Mouse (Mus musculus): Measurements from ENCODE around the gene Strn.
"Not testable (repeated sequence)": the region's sequence is repeated elsewhere in the genome, so short reads cannot be mapped to it uniquely, and the experiment has no call there.

Strn gene

GRCm38 (mm10) chr17:78726746-78727449, 10.1 kb downstream of the Strn start:
- CTCF ChIA-PET, result no interaction called here
- POLR2A ChIA-PET, result interaction anchor here in 3 of 4 experiments (0.9 to 2.1 kb wide), 4 partner anchors 8 to 9 kb away, joined by 3 to 8 read pairs (median 5); no protein-coding TSS in a partner anchor

GRCm38 (mm10) chr17:78724461-78725055, 12.4 kb downstream of the Strn start:
- CTCF ChIA-PET, result no interaction called here

GRCm38 (mm10) chr17:78721690-78722089, 15.3 kb downstream of the Strn start:
- ChIA-PET CTCF (no interaction called here), POLR2A (interaction anchor here in 1 of 4 experiments (1.3 kb wide), 1 partner anchor 15 kb away, joined by 3 read pairs; no protein-coding TSS in a partner anchor)

More at GRCm38 (mm10) chr17:78724461-78725055, 12.4 kb downstream of the Strn start:
- POLR2A ChIA-PET, result no interaction called here

GRCm38 (mm10) chr17:78719086-78719485, 17.9 kb downstream of the Strn start:
- CTCF ChIA-PET, result no interaction called here
- POLR2A ChIA-PET, result interaction anchor here in 1 of 4 experiments (0.5 to 1.2 kb wide), 2 partner anchors 16 to 336 kb away, joined by 3 read pairs; no protein-coding TSS in a partner anchor

- CTCF ChIA-PET, result no interaction called here
Observed at GRCm38 (mm10) chr17:78710258-78710657, 26.7 kb downstream of the Strn start.

GRCm38 (mm10) chr17:78708422-78708821, 28.6 kb downstream of the Strn start:
- POLR2A ChIA-PET, result interaction anchor here in 1 of 4 experiments (0.6 kb wide), 1 partner anchor 159 kb away, joined by 4 read pairs; no protein-coding TSS in a partner anchor
- CTCF ChIA-PET, result no interaction called here

More at GRCm38 (mm10) chr17:78710258-78710657, 26.7 kb downstream of the Strn start:
- POLR2A ChIA-PET, result interaction anchor here in 1 of 4 experiments (1.2 kb wide), 1 partner anchor 9 kb away, joined by 3 read pairs; no protein-coding TSS in a partner anchor

GRCm38 (mm10) chr17:78702988-78703387, 34.0 kb downstream of the Strn start:
- ChIA-PET CTCF (no interaction called here), POLR2A (interaction anchor here in 1 of 4 experiments (1.0 to 1.2 kb wide), 2 partner anchors 13 to 15 kb away, joined by 3 read pairs; no protein-coding TSS in a partner anchor)

- ChIA-PET CTCF (no interaction called here), POLR2A (interaction anchor here in 1 of 4 experiments (0.6 kb wide), 1 partner anchor 122 kb away, joined by 5 read pairs; no protein-coding TSS in a partner anchor)
Observed at GRCm38 (mm10) chr17:78698965-78699364, 38.0 kb downstream of the Strn start.

GRCm38 (mm10) chr17:78697462-78697861, 39.5 kb downstream of the Strn start:
- CTCF ChIA-PET, result no interaction called here
- POLR2A ChIA-PET, result no interaction called here

- CTCF ChIA-PET, result no interaction called here
- POLR2A ChIA-PET, result interaction anchor here in 1 of 4 experiments (1.9 kb wide), 1 partner anchor 39 kb away, joined by 5 read pairs; the partner anchor contains the start of gene Strn
Observed at GRCm38 (mm10) chr17:78696922-78697321, 40.1 kb downstream of the Strn start.

- POLR2A ChIA-PET, result interaction anchor here in 1 of 4 experiments (0.7 kb wide), 2 partner anchors 48 to 491 kb away, joined by 3 to 8 read pairs; no protein-coding TSS in a partner anchor
- CTCF ChIA-PET, result not testable (repeated sequence)
Observed at GRCm38 (mm10) chr17:78689231-78689630, 47.8 kb downstream of the Strn start.

GRCm38 (mm10) chr17:78687971-78688370, 49.0 kb downstream of the Strn start:
- ChIA-PET POLR2A (interaction anchor here in 1 of 4 experiments (0.9 kb wide), 1 partner anchor 15 kb away, joined by 3 read pairs; no protein-coding TSS in a partner anchor), CTCF (no interaction called here)

GRCm38 (mm10) chr17:78685004-78685403, 52.0 kb downstream of the Strn start:
- POLR2A ChIA-PET, result no interaction called here
- CTCF ChIA-PET, result interaction anchor here in 1 of 4 experiments (0.7 kb wide), 1 partner anchor 86 kb away, joined by 3 read pairs; no protein-coding TSS in a partner anchor

- CTCF ChIA-PET, result no interaction called here
- POLR2A ChIA-PET, result no interaction called here
Observed at GRCm38 (mm10) chr17:78682351-78682750, 54.6 kb downstream of the Strn start.

- CTCF ChIA-PET, result no interaction called here
- POLR2A ChIA-PET, result no interaction called here
Observed at GRCm38 (mm10) chr17:78679503-78679902, 57.5 kb downstream of the Strn start.

GRCm38 (mm10) chr17:78676813-78677212, 60.2 kb downstream of the Strn start:
- ChIA-PET POLR2A (interaction anchor here in 1 of 4 experiments (1.0 kb wide), 1 partner anchor 37 kb away, joined by 3 read pairs; no protein-coding TSS in a partner anchor), CTCF (interaction anchor here in 1 of 4 experiments (0.5 kb wide), 1 partner anchor 105 kb away, joined by 5 read pairs; no protein-coding TSS in a partner anchor)

- ChIA-PET POLR2A (interaction anchor here in 1 of 4 experiments (2.1 kb wide), 1 partner anchor 9 kb away, joined by 7 read pairs; no protein-coding TSS in a partner anchor), CTCF (no interaction called here)
Observed at GRCm38 (mm10) chr17:78664962-78665545, 71.9 kb downstream of the Strn start.

GRCm38 (mm10) chr17:78654841-78655240, 82.2 kb downstream of the Strn start:
- ChIA-PET CTCF (interaction anchor here in 1 of 4 experiments (0.9 kb wide), 1 partner anchor 11 kb away, joined by 3 read pairs; no protein-coding TSS in a partner anchor), POLR2A (interaction anchor here in 2 of 4 experiments (1.7 to 2.2 kb wide), 3 partner anchors 11 to 19 kb away, joined by 4 to 7 read pairs (median 5); no protein-coding TSS in a partner anchor)

- ChIA-PET POLR2A (interaction anchor here in 2 of 4 experiments (0.8 to 1.6 kb wide), 4 partner anchors 8 to 18 kb away, joined by 3 to 4 read pairs (median 4); no protein-coding TSS in a partner anchor), CTCF (interaction anchor here in 1 of 4 experiments (1.3 kb wide), 1 partner anchor 11 kb away, joined by 3 read pairs; no protein-coding TSS in a partner anchor)
Observed at GRCm38 (mm10) chr17:78643853-78644475, 93.0 kb downstream of the Strn start.
